Mouse (Mus musculus) kidney, adult 10 weeks (tissue): Measurements from ENCODE around the gene Esp23. TPM values are rescaled to one million over a fixed set of nuclear protein-coding genes. Genes with fewer than 3 reads are reported as not detected.

Experiments used
- polyA plus RNA-seq: library from polyadenylated mRNA; stranded (reverse); fragments of 350-450 nt; fragmentation: Illumina TruSeq; extraction: RNeasy Lipid Tissue Mini Kit (QIAGEN cat#74804); gene quantifications from one replicate; pipeline ENCODE4 v1.2.3, GENCODE M21; 2014; ENCODE audit warnings: low read depth, low replicate concordance

The Esp23 gene
- polyA plus RNA-seq, result not detected

GRCm38 (mm10) chr17:39076937-39077336 is at the start of gene Esp23:
Gene Esp23 (minus strand): TSS chr17:39077037.

DNA sequence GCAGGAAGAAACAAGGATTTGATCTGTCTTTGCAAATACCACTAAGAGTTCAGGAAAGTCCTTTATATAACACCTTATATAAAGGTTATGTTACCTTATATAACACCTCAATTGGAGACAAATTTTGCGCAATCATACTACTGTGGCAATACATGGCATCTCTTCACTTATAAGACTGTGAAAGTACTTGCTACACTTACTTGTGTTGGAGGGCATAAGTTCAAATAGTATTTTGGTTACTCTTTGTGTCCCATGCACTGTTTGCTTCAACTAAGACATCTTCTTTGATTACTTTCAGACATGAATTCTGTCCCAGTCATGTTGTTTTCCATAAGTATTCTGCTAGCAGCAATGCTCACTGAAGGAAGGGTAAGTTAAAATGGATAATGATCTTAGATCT is 18.2 kb upstream of the Esp23 start, which contains the start of gene Esp22:
Esp22 (plus strand) TSS at position 301 of the 400 bp plus-strand sequence.

GRCm38 (mm10) chr17:39043241-39043640 is 33.6 kb downstream of the Esp23 start, which contains the start of gene Gm21903:
Gene Gm21903 (minus strand): TSS chr17:39043341.

DNA sequence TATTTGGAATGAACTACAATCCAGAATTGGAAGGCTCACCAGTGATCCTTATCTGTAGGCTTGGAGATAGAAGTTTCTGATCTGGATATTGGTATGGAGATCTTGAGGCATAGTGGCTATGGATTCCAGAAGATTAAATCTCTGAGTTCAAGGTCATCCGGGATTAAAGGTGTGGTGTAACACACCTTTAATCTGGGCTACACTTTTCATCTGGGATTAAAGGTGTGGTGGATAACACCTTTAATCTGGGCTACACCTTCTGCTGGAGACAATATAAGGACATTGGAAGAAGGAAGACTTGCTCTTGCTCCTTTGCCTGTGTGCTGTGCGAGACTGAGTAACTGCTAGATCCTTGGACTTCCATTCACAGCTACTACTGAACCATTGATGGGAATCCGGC is 40.4 kb downstream of the Esp23 start, which contains the start of gene Esp24:
Esp24 (plus strand) TSS at position 301 of the 400 bp plus-strand sequence.

Other genes starting within 250 kb of the Esp23 start
- gene Esp24, start 40.3 kb downstream of the Esp23 start, polyA plus RNA-seq, result not detected
- gene Gm21903, start 33.7 kb downstream of the Esp23 start, polyA plus RNA-seq, result not detected
- not detected for gene Esp22, start 18.3 kb upstream of the Esp23 start, polyA plus RNA-seq